Mouse (Mus musculus) brain, adult 2 months (tissue): ENCODE data around the gene Ttc9b.
"Not testable (repeated sequence)": the region's sequence is repeated elsewhere in the genome, so short reads cannot be mapped to it uniquely, and the experiment has no call there.

Source experiments
- DNase-seq: peaks from one replicate; pipeline ENCODE4 v3.0.0; 2011; ENCODE audit warnings: low read depth, low spot score

The Ttc9b gene

DNA sequence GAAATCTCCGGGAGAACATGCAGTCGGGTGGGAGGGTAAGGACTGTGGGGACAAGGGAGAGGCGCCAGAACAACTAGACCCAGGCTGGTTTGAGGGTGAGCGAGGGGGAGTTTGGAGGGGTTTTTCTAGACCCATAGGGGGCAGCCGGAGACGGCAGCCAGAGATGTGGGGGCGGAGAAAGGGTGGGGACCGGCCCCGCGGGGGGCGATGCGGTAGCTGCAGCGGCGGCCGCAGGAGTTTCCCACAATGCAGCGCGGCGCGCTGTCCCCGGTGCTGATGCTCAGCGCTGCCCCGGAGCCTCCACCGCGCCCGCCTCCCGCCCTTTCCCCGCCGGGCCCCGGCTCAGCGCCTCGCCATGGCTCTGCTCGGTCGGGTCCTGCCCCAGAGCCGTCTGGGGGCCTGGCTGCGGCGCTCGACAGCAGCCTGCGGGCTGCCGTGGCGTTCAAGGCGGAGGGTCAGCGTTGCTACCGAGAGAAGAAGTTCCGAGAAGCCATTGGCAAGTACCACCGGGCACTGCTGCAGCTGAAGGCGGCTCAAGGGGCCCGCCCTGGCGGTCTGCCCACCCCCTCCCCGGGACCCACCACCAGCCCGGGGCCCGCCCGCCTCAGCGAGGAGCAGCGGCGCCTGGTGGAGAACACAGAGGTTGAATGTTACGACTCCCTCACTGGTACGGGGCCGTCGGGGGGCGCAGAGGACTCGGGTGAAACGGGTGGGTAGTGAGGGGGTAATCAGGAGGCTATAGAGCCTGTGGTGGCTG is at the start of gene Ttc9b:
Gene Ttc9b, plus strand, starts transcription at position 235 of the 757 bp plus-strand sequence.
- peak; percentile 90 for DNase-seq

DNA sequence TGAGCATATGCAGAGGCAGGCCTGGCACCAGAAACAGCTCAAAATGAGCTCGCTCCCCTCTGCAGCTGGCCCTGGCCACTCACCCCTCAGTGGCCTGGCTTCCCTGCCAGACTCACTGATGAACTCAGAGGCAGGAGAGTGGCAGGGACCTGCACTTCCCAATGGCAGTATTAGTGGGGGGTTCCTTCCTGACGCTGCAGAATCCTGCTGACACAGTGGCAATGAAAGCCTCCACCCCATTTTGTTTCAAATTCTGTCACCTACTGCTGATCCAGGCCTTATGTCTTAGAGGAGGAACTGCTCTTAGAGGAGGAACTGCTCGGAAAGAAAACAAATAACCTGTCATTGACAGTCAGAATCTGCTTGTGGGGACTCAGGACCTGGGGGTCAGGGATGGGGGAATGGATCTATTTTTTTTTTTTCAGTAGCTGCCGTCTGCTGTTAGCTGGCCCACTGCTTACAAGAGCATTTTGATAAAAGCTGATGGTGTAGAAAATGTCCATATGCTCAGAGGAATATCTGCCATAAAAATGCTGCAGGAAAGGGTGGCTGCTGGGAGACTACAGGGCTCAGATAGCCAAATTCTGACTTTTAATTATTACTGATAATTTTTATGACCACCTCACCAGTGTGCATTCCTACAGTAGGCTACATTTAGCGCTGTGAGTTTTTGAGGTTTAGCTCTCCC is 48.9 kb upstream of the Ttc9b start:
- peak; percentile 93 for DNase-seq

DNA sequence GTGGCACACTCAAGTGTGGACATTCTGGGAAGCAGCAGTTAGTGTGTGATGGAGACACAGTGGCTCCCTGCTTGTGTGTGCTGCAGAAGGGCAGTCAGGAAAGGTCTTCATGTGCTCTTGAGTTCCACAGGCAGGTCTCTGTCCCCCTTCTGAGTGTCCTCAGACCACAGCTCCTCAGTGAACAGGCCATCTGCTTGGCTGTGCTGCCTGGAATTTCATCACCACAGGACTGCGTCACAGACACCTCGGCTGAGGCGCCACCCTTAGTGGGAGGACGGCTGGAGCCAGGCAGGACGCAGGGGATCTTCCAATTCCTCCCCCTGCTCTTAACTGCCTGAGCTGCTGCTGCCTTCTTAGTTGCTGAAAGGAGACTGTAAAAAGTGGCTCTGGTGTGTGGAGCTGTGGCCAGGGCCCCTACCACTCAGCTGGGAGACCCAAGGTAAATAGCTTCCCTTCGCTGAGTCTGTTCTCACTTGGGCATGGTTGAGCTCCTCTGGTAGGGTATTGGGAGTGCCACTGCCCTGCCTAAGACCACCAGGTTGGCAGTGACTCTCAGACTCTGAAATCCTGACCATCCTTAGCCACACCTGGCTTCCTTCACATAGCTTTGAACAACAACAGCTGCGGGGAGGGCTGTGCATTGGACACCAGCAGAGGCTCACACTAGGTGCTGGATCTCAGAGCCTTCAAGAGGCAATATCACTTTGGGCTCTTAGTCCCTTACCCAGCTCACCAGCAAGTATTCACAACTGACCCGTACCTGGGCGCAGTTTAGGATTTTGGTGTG is 48.0 kb upstream of the Ttc9b start:
- peak; percentile 96 for DNase-seq

DNA sequence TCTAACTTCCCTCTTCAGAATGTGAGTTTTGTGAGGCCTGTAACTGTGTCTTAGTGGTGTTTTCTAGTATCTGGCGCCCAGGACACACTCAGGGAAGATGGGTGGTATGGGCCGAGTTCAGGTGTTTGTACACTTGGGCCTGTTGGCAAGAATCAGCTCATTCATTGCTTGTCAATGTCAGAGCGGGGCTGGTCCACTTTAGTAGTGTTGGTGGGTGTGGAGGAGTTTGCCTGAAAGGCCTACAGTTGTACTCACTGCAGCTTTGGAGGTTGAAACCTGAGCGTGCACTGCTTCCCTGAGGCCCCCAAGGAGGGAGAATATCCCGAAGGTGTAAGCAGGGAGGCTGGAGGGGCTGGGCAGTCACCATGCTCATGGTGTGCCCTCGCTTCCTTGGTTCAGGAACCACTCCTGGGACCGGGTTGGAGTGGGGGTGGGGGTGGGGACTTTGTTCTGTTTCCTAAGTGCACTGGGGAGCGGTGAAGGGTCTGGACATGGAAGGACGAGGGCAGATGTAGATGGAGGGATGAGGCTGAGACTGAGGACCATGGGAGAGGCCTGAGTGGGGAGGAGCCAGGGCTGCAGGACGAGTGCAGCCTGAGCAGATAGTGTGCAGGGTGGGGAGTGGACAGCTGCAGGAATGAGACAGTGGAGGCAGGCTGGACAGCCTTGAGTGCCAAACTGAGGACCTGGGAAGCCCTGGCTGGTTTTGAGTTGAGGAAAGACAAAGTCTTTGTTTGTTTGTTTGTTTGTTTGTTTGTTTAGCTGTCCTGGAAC is 47.0 kb upstream of the Ttc9b start:
- DNase-seq: no peak

DNA sequence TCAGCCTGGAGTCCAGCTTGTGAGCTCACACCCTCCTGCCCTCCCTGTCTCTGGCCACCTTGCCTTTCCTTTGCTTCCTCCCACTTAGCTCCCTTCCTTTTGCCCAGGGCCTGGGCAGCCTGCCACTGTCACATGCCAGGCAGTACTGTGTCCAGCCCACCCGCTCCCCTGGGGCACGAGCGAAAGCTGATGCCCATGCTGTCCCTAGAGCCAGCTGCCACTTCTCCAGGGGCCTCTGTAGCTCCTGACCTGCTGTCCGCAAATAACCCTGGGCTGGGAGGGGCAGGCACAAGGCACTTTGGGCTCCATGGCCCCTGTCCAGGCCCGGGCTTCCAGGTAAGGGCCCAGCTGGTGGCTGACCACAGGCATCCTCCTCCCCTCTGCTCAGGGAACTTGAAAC is 46.1 kb upstream of the Ttc9b start:
- DNase-seq: peak; percentile 93

DNA sequence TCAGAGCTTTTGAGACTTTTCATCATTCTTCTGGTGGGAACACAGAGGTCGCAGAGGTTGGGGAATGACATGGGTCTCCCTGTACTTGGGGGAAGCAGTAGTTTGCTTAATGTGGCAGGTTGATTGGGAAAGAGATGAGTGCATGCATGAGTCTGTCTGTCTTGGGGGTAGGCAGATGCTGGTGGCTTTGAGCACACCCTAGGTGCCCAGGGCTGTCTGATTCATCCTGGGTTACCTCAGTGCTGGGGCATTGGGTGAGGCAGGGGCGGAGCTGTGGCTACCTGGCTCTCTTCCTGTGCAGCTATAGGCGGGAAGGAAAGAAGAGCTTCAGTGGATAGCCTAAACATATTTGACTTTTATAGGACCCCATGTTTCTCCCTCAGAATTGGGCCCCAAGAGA is 45.6 kb upstream of the Ttc9b start:
- no peak for DNase-seq

DNA sequence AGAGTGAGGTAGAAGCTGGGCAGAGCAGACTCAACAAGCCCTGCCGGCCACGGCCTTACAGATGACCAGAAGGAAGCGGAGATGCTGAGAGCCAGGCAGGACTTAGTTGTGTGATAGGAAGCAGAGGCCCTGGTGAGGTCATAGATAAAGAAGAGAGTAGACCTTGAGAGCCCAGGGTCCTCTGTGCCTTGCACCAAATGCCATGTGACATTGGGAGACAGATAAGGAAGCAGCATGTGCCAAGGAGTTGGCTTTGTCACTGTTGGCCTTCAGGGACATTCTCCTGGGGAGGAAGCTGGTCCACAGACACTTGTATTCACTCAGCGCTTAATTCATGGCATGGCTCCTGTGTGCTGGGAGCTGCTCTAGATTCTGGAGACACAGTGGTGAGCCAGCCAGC is 44.4 kb upstream of the Ttc9b start:
- no peak for DNase-seq

DNA sequence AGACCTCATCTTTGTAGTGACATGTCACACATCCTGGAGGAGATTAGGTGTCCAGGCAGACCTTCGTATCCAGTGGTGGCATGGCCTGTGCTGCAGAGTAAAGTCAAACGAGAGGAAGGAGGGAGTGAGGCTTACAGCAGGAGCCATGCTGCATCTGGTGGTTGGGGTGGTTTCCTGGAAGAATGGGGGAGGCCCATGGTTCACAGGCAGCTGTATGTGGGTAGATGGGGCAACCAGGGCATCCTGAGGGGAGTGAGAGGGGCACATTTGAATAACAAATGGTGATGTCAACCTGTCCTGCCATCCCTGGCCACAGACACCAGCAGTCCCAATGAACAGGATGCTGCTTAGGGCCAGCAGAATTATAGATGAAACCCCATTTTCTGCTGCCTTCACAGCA is 44.0 kb upstream of the Ttc9b start:
- no peak for DNase-seq

DNA sequence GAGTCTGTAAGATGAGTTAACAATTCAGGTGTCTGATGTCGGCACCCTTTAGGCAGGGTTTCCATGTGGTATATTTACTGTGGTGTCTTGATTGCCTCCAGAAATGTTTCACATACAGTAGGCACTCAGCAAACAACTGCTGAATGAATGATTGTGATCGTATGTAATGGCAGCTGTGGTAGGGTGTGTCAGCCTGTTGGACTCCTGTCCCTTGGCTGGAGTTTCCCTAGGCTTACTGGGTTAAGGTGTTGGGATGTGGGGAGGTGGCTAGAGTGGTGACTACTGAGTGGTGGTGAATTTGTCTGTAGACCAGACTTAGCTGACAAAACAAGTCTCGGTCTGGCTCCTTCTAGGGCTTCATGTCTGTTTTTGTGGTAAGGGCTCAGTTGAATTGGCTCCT is 43.3 kb upstream of the Ttc9b start:
- DNase-seq: no peak

DNA sequence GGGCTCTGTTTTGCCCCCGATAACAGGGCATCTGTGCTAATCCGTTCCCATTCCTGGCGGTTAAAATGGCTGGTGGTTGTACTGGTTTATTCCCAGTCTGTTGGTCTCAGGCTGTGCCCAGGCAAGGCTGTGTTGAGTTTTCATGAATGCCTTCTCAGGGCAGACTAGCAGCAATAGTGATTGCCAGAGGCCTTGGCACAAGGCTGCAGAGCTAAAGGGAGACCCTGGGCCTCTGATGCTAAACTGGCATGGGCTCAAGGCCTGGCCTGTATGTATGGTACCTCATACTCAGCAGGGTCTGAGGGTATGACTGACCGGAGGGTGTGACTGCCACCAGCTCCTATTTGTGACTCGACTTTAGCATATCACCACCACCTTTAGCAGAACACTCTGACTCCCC is 42.8 kb upstream of the Ttc9b start:
- DNase-seq: no peak

DNA sequence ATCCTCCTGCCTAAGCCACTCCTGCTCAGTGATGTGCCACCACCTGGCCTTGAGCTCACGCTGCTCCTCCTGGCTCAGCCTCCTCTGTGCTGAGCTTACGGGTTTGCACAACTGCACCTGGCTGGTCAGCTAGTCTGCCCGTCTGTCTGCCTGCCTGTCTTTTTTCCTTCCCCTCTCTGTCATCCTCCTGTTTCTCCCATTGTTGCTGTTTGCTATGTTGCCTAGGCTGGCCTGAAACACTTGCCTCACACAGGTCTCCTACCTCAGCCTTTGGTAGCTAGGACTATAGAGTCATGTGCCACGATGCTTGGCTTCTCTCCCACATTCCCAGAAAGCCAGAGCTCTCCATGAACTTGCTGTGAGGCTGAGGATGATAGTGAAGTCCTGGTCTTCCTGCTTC is 40.8 kb upstream of the Ttc9b start:
- DNase-seq: peak; percentile 70

DNA sequence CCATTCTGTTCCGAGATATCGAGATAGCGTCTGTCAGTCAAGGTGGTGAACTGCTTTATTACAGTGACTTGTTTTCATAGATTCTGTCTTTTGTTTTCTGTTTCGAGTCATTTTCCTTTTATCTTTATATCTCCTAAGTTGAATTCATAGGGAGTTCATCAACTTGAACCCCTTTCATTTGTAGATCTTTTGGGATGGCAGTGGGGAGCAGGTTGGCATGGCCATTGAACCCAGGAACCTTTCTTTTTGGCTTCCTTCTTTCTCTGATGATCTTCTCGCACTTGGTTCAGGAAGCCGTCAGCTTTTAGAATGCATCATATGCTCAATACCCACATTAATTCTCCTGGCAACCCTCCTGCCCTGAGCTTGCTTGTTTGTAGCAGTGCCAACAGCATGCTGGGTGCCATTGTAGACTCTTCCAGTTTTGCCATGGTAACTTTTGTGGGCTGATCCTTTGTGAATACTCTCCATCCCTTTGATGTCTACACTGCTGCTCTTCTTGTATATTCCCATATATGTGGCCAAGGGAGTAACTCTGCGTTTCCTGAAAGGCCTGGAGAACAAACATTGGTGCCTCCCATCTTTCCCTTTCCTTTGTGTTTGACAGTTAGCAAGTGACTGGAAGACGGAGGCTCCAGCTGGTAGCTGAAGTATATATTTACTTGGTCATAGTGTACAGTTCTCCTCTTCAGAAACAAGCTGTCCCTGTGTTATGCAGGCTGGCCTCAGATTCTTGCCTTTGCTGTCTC is 39.8 kb upstream of the Ttc9b start:
- peak; percentile 89 for DNase-seq

DNA sequence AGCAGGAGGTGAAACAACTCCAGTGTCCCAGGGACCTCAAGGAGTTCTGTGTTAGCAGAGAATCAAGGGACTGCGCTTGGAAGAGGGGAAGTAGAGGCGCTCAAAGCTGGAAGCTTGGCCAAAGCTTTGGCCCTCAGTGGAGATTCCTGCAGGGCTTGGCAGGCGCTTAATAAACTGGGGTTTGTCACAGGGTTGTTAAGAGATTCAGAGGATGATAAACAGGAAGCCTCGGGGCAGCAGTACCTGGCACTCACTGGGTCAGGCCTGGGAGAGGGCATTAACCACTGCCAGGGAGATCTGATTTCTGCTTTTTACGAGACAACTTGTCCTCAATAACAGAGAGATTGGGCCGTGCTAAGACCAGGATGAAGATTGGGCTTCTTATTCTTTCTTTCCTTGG is 32.7 kb upstream of the Ttc9b start:
- DNase-seq: peak; percentile 67

DNA sequence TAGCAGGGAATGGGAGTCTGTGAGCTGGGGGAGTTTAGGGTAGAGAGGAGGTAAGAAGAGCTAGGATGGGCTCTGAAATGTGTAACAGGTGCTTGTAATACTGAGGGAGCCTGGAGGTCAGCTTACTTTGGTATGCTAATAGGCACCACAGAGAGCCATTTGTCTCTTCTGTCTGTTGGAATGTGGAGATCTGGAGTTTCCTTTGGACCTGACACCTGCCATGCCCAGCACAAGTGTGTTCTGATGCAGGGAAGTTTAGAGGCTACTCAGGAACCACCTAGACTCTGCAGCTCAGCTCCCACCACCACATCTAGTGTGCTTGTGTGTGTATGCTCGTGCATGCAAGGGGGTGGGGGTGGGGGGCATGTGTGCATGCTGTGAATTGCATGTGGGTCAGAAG is 31.5 kb upstream of the Ttc9b start:
- DNase-seq: no peak

DNA sequence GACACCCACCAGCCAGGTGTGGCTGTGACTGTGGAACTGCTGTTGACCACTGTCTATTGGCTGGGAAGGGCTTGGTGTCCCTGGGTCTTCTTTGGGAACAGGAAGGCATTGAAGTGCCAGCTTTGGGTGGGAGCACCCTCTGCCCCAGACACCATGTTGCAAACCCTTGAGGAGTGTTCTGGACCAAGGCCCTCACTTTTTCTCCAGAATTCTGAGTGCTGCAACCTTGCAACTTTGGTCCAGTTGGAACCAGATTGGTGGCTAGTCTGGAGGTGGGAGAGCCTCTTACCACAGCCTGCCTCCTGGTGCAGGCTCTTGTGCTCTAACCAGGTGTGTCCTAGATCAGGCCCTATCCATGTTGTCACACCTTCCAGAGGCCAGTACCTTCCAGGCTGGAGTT is 28.7 kb upstream of the Ttc9b start:
- no peak for DNase-seq

DNA sequence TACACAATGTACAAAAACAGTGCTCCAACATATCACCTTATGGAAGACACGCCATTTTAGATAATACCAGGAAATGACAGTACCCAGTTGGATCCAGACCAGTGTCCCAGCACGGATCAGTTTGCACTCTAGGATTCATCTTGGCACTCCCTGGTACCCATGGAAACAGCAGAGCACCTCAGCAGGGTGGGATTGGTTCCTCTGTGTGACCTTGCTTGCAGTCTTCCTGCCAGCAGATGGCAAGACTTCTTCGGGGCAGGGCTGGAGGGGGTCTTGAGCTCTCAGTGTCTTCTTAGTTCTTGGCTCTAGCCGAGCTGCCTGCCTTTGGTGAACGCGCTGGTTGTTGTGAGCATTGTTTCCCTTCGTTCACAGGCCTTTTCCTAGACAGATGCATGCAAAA is 26.0 kb upstream of the Ttc9b start:
- DNase-seq: no peak

DNA sequence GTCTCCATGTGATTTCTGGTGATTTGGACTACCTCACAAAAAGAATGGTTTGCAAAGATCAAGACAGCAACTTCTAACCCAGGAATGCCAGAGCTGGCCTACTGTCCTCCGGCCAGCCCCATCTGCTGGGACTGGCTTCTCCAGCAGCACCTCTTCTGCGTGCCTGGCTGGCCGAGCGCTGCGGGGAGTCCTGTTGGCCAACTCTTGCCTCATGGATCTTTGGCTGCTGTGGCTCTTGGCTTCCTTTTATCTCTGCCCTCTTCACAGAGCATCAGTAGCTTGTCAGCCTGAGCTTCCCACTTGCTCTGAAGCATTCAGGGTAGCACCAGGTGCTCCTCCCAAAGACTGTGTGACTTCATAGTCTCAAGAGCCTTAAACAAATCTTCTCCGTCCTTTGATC is 25.5 kb upstream of the Ttc9b start:
- DNase-seq: no peak

DNA sequence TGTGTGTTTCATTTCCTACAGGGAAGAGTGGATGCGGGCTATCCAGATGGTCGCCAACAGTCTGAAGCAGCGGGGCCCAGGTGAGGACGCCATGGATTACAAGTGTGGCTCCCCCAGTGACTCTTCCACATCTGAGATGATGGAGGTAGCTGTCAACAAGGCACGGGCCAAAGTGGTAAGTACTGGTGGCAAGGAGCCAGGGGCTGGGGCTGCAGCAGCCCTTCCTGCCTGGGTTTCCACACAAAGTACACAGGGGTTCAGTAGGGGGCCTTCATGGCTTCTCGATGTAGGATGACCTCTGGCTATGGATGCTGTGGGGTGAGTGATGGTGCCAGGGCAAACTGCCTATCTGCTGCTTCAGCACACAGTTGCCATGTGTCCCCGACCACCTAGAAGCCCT is 24.9 kb upstream of the Ttc9b start:
- not testable (repeated sequence) for DNase-seq

DNA sequence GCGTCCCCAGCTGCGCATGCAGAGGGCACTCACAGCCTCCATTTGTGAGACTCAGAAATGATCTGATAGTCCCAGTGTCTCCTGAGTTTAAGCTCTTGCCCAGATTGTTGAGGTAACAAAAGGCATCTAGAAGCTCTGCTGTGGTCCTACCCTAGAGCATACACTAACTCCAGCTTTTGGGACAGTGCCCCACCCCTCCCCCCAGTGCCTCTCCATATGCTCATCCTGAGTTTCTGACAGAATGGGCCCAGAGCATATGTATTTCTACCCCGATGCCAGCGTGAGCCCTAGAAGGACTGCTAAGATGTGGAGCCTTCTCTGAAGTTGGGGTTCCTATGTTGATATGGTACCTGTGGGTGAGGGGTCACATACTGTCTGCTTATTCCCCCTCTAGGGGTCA is 22.3 kb upstream of the Ttc9b start:
- peak; percentile 68 for DNase-seq

DNA sequence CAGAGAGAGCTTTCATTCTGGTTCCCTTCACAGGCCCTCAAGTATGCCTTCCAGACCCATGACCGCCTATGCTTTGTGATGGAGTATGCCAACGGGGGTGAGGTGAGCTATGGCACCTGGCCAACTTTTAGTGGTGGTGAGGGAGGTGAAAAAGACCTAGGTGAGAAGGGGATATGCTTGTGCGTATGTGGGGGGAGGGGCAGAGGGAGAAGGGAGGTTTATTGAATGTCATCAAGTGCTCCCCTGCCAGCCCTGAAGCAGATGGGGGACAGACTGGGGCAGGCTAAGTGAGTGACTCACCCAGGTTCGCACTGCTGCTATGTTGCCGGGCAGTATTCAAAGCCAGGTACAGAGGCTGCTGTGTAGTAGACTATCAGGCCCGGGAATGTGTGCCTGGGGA is 20.5 kb upstream of the Ttc9b start:
- peak; percentile 82 for DNase-seq

DNA sequence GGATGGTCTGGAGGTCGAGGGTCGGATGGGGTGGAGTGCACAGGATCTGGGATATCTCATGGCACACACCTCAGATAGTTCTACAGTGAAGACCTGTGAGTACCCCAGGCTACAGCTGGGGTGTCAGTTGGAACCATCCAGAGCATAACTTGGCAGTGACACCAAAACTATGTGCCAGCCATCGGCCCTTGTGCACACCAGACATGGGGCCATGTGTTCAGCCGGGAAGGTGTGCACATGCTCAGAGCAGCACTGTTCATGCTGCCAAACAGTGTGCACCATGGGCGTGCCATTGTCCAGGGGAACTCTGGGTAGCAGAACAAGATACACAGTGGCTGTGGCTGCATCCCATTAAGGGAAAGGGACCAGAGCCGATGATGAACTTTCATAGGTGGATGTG is 19.0 kb upstream of the Ttc9b start:
- DNase-seq: no peak
